Mouse (Mus musculus) MEL (cell line): Measurements from ENCODE around the gene Prkag2. TPM values are rescaled to one million over a fixed set of nuclear protein-coding genes. Genes with fewer than 3 reads are reported as not detected.

Experiments used
- DNase-seq: peaks from one replicate; pipeline ENCODE4 v3.0.0; 2011; ENCODE audit warnings: low read depth, low spot score
- H3K27ac ChIP-seq: 2 replicates; pipeline ENCODE4 v1.5.1; 2012; ENCODE audit warnings: low read depth, mild to moderate bottlenecking, control low read depth, low read length, moderate library complexity; ENCODE audit not compliant: control insufficient read depth
- H3K27me3 ChIP-seq, 2 experiments: fragments of 150-350 bp in 1 of 2; sonication (generic) in 1 of 2; 2 replicates each; pipeline ENCODE4 v1.6.1; 2012; ENCODE audit warnings: low read length in 2 of 2, mild to moderate bottlenecking in 2 of 2, improper control_type of control experiment in 1 of 2, moderate library complexity in 1 of 2; ENCODE audit not compliant: insufficient read depth in 2 of 2, control insufficient read depth in 1 of 2
- H3K36me3 ChIP-seq, 2 experiments: 2 replicates each; pipeline ENCODE4 v1.6.1; 2012 to 2014; ENCODE audit warnings: low read length in 2 of 2, improper control_type of control experiment in 1 of 2, inconsistent platforms in 1 of 2, mild to moderate bottlenecking in 1 of 2; ENCODE audit not compliant: insufficient read depth in 2 of 2, control insufficient read depth in 1 of 2
- H3K4me1 ChIP-seq, 2 experiments: fragments of 150-350 bp in 1 of 2; sonication (generic) in 1 of 2; 2 replicates each; pipeline ENCODE4 v1.6.1; 2012; ENCODE audit warnings: low read length in 2 of 2, improper control_type of control experiment in 1 of 2, mild to moderate bottlenecking in 1 of 2; ENCODE audit not compliant: insufficient read depth in 2 of 2, control insufficient read depth in 1 of 2
- H3K4me3 ChIP-seq, 2 experiments: fragments of 150-350 bp in 1 of 2; sonication (generic) in 1 of 2; 2 replicates each; pipeline ENCODE4 v1.5.1; 2012; ENCODE audit warnings: low read depth in 2 of 2, low read length in 2 of 2, mild to moderate bottlenecking in 2 of 2, moderate library complexity in 2 of 2, control low read depth in 1 of 2, improper control_type of control experiment in 1 of 2; ENCODE audit not compliant: control insufficient read depth in 1 of 2, insufficient read depth in 1 of 2
- H3K79me2 ChIP-seq: 2 replicates; pipeline ENCODE4 v1.6.1; 2012; ENCODE audit warnings: mild to moderate bottlenecking, low read length, moderate library complexity; ENCODE audit not compliant: control insufficient read depth, poor library complexity, insufficient read depth
- H3K9ac ChIP-seq: 2 replicates; pipeline ENCODE4 v1.6.1; 2012; ENCODE audit warnings: low read depth, mild to moderate bottlenecking, control low read depth, low read length, moderate library complexity; ENCODE audit not compliant: control insufficient read depth, poor library complexity, severe bottlenecking
- H3K9me3 ChIP-seq: fragments of 150-350 bp; sonication (generic); replicated peaks from 2 replicates; pipeline ENCODE4 v1.6.1; 2012; ENCODE audit warnings: mild to moderate bottlenecking, low read length, improper control_type of control experiment, moderate library complexity; ENCODE audit not compliant: insufficient read depth
- CHD2 ChIP-seq: IDR thresholded peaks from 2 replicates; pipeline ENCODE4 v1.6.1; 2011; ENCODE audit warnings: low read length, improper control_type of control experiment
- ELF1 ChIP-seq: IDR thresholded peaks from 2 replicates; pipeline ENCODE4 v1.6.1; 2014; ENCODE audit warnings: low read depth, mild to moderate bottlenecking, inconsistent platforms, low read length, improper control_type of control experiment, moderate library complexity
- ETS1 ChIP-seq: IDR thresholded peaks from 2 replicates; pipeline ENCODE4 v1.6.1; 2012; ENCODE audit warnings: low read depth, mild to moderate bottlenecking, inconsistent platforms, low read length, improper control_type of control experiment, moderate library complexity
- GABPA ChIP-seq: IDR thresholded peaks from 2 replicates; pipeline ENCODE4 v1.6.1; 2012; ENCODE audit warnings: low read depth, mild to moderate bottlenecking, inconsistent platforms, low read length, improper control_type of control experiment, moderate library complexity
- GATA1 ChIP-seq: IDR thresholded peaks from 2 replicates; pipeline ENCODE4 v1.6.1; 2011; ENCODE audit warnings: low read depth, low read length, improper control_type of control experiment
- HCFC1 ChIP-seq: IDR thresholded peaks from 2 replicates; pipeline ENCODE4 v1.6.1; 2012; ENCODE audit warnings: low read depth, mild to moderate bottlenecking, inconsistent platforms, low read length, improper control_type of control experiment, moderate library complexity
- KAT2A ChIP-seq: conservative IDR thresholded peaks from 2 replicates; pipeline ENCODE4 v1.6.1; 2012; ENCODE audit warnings: low read depth, low read length, improper control_type of control experiment, inconsistent platforms
- MAZ ChIP-seq: IDR thresholded peaks from 2 replicates; pipeline ENCODE4 v1.6.1; 2012; ENCODE audit warnings: low read depth, mild to moderate bottlenecking, inconsistent platforms, low read length, improper control_type of control experiment
- NRF1 ChIP-seq: IDR thresholded peaks from 2 replicates; pipeline ENCODE4 v1.6.1; 2014; ENCODE audit warnings: low read depth, mild to moderate bottlenecking, inconsistent platforms, low read length, improper control_type of control experiment, moderate library complexity; ENCODE audit not compliant: poor library complexity, insufficient read depth, severe bottlenecking
- POLR2AphosphoS2 ChIP-seq: IDR thresholded peaks from 2 replicates; pipeline ENCODE4 v1.6.1; 2011; ENCODE audit warnings: low read length, improper control_type of control experiment
- POLR2AphosphoS5 ChIP-seq: IDR thresholded peaks from 2 replicates; pipeline ENCODE4 v1.6.1; 2012; ENCODE audit warnings: low read depth, borderline replicate concordance, mild to moderate bottlenecking, inconsistent platforms, low read length, moderate library complexity, mixed read lengths
- SIN3A ChIP-seq: IDR thresholded peaks from 2 replicates; pipeline ENCODE4 v1.6.1; 2012; ENCODE audit warnings: low read length, improper control_type of control experiment, inconsistent platforms
- SMC3 ChIP-seq: IDR thresholded peaks from 2 replicates; pipeline ENCODE4 v1.6.1; 2011; ENCODE audit warnings: low read depth, low read length, improper control_type of control experiment
- TBP ChIP-seq: IDR thresholded peaks from 2 replicates; pipeline ENCODE4 v1.8.0; 2011; ENCODE audit warnings: low read depth, low read length, improper control_type of control experiment
- UBTF ChIP-seq: IDR thresholded peaks from 2 replicates; pipeline ENCODE4 v1.6.1; 2012; ENCODE audit warnings: low read depth, mild to moderate bottlenecking, inconsistent platforms, low read length, improper control_type of control experiment, moderate library complexity, borderline replicate concordance; ENCODE audit not compliant: insufficient read depth
- USF2 ChIP-seq, 2 experiments: IDR thresholded peaks; 2 replicates each; pipeline ENCODE4 v1.6.1; 2011 to 2012; ENCODE audit warnings: improper control_type of control experiment in 2 of 2, low read length in 2 of 2, borderline replicate concordance in 1 of 2, inconsistent platforms in 1 of 2, low read depth in 1 of 2, mild to moderate bottlenecking in 1 of 2; ENCODE audit not compliant: insufficient read depth in 1 of 2
- ZMIZ1 ChIP-seq: IDR thresholded peaks from 2 replicates; pipeline ENCODE4 v1.6.1; 2012; ENCODE audit warnings: low read depth, mild to moderate bottlenecking, inconsistent platforms, low read length, improper control_type of control experiment, moderate library complexity
- ZNF384 ChIP-seq: IDR thresholded peaks from 2 replicates; pipeline ENCODE4 v1.6.1; 2012; ENCODE audit warnings: low read depth, mild to moderate bottlenecking, inconsistent platforms, low read length, improper control_type of control experiment
- polyA plus RNA-seq, 2 experiments: library from polyadenylated mRNA; stranded (reverse) in 1 of 2; unstranded in 1 of 2; fragments of >175 nt in 1 of 2; fragments of >200 nt in 1 of 2; gene quantifications; 2 replicates each; pipeline versions ENCODE4 v1.2.1 to v1.2.4; 2012; ENCODE audit warnings: low replicate concordance in 2 of 2, low read depth in 1 of 2; ENCODE audit not compliant: insufficient read length in 2 of 2, insufficient read depth in 1 of 2, missing spikeins in 1 of 2
- total RNA-seq: library from RNA; depleted of rRNA; stranded (reverse); fragments of 300-350 nt; gene quantifications from 2 replicates; pipeline ENCODE4 v1.2.3, GENCODE M21; 2012

Prkag2 gene
- total and polyA plus RNA-seq, 3 experiments, result 8.0 to 27.9 TPM; not detected in 1

DNA sequence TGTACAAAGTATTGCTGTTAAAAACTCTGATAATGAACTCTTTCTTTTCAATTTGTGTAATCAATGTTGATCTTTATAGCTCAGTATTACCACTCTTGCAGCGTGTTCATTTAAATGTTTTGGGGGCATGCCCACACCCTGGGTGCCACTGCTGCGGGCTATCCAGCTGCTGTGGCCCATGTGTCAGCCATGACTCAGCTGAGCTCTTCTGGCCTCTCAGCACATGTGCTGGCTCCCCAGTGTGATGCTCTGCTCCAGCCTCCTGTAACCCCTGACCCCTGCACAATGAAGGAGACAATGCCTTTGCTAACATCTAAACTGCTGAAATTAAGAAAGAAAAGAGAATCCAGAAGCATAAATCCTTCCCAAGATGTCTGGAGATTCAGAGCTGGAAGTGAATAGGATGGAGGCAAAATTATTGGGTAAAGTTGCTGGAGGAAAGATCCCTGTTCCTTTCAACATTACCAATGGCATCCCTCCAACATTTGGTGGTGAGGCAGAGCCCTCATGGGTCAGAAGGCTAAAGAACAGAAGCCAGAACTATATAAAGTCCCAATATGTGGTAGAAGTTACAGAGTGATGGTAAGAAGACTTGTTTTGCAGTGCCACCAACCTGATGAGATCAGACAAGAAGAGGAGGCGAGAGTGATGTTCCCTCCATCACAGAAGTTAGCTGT is 25.6 kb upstream of the Prkag2 start:
- Histone ChIP-seq H3K9me3 (no peaks in the 10 kb centered on the region), H3K27ac (no peak overlapping the region), H3K9ac (no peak overlapping the region), H3K4me1 (no peaks in the 10 kb centered on the region)
- no peak for DNase-seq
- no peak for TF ChIP-seq ETS1
- no peak for TF ChIP-seq HCFC1
- no peak for TF ChIP-seq MAZ
- TF ChIP-seq POLR2AphosphoS2, result no peak
- no peak for TF ChIP-seq GABPA
- TF ChIP-seq POLR2AphosphoS5, result no peak
- no peak for TF ChIP-seq TBP
- TF ChIP-seq ELF1, result no peak
- TF ChIP-seq, all 39 proteins: peak for 0
- no peaks in the 10 kb centered on the region for H3K36me3 ChIP-seq
- peaks cover 3 to 6% of the 10 kb centered on the region in 2 experiments for H3K27me3 ChIP-seq
- H3K4me3 ChIP-seq, result no peak overlapping the region
- H3K79me2 ChIP-seq, result no peaks in the 10 kb centered on the region

- H3K27me3 ChIP-seq, result peaks cover 1 to 6% of the 10 kb centered on the region in 2 experiments; a peak in 3 of 4 replicates
- no peak overlapping the region for H3K4me3 ChIP-seq
- H3K4me1 ChIP-seq, result no peaks in the 10 kb centered on the region
- DNase-seq, result no peak
- H3K9ac ChIP-seq, result no peak overlapping the region
- no peaks in the 10 kb centered on the region for H3K79me2 ChIP-seq
- H3K27ac ChIP-seq, result no peak overlapping the region
- H3K36me3 ChIP-seq, result no peaks in the 10 kb centered on the region
- TF ChIP-seq USF2 (IDR thresholded peaks at IDR 0.05; ENCODE audit: borderline replicate concordance in 1 of 2, insufficient read depth in 1 of 2, low read depth in 1 of 2, low read length in 2 of 2), result no peak
- TF ChIP-seq ZNF384, result no peak
- TF ChIP-seq ELF1, result no peak
- TF ChIP-seq ZMIZ1, result no peak
- no peak for TF ChIP-seq KAT2A
- no peak for TF ChIP-seq SMC3
- no peaks in the 10 kb centered on the region for H3K9me3 ChIP-seq
These were observed 22.1 kb upstream of the Prkag2 start for GRCm38 (mm10) chr5:25122534-25122933.

DNA sequence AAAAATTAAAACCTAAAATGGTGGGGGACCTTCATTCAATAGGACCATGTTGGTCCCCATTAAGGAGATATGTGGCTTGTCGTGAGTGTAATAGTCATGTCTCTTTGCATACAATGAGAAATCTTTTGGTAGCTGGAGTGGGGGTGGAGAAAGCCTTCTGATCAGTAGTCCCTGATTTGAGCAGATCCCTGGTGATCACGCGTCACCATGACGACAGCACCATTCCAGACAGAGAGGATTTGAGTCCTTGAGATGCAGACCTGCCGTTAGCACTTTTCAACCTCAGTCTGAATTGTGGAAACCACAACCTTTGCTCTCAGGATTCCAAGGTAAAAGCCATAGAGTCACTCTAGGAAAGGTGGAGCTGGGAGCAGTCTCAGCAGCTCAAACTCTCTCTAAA is 18.7 kb upstream of the Prkag2 start:
- no peak overlapping the region for H3K27ac ChIP-seq
- TF ChIP-seq SIN3A (no peak), GATA1 (no peak), MAZ (no peak), NRF1 (no peak), ETS1 (no peak), UBTF (no peak), CHD2 (no peak)
- TF ChIP-seq, all 39 proteins: peak for 0
- no peaks in the 10 kb centered on the region for H3K4me1 ChIP-seq
- no peak for DNase-seq
- H3K27me3 ChIP-seq, result peaks cover 5% of the 10 kb centered on the region in 2 experiments; a peak in 3 of 4 replicates
- H3K9me3 ChIP-seq, result no peaks in the 10 kb centered on the region
- H3K4me3 ChIP-seq, result no peak overlapping the region
- no peaks in the 10 kb centered on the region for H3K79me2 ChIP-seq
- H3K9ac ChIP-seq, result no peak overlapping the region
- no peaks in the 10 kb centered on the region for H3K36me3 ChIP-seq
